Mouse (Mus musculus): ENCODE measurements around the gene 1700022I11Rik. TPM values are rescaled to one million over a fixed set of nuclear protein-coding genes. Genes with fewer than 3 reads are reported as not detected.

Gene 1700022I11Rik
- polyA plus RNA-seq (2015; fragmentation: Nextera tagmentation; extraction: Ambion mirVana): 0.63 and 0.70 TPM in 2 replicates

DNA sequence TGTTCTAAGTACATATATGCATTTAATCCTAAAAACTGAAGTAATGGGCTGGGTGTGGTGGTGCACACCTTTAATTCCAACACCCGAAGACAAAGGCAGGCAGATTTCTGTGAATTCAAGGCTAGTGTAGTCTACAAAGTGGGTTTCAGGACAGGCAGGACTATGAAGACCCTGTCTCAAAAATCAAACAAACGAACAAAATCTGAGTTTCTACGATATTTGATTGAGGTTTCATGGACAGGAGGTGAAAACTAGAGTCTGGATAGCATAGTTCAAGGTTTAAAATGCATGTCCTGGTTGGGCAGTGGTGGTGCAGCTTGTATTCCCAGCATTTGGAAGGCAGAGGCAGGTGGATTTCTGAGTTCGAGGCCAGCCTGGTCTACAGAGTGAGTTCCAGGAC is at the start of gene 1700022I11Rik:
Gene 1700022I11Rik, plus strand, starts transcription at position 301 of the 400 bp plus-strand sequence.
- Histone ChIP-seq H3K9me3 (no peaks in the 10 kb centered on the region), H3K4me3 (no peak within 1 kb of the TSS), H3K4me2 (no peak within 1 kb of the TSS), H3K27me3 (0 out of 2 replicates have a peak, but pooled peaks cover 2% of the 10 kb centered on the region), H3K36me3 (no peaks in the 10 kb centered on the region; the same call in 1 of the 2 replicates), H3K4me1 (replicated peaks) (peaks cover 4% of the 10 kb centered on the region; the same call in 1 of the 2 replicates), H3K27ac (no peak within 1 kb of the TSS), H3K9ac (no peak within 1 kb of the TSS)
- ATAC-seq (ENCODE audit: low FRiP score): no peak
- 94% methylated on average over 4 of the region's 4 CpGs for WGBS

DNA sequence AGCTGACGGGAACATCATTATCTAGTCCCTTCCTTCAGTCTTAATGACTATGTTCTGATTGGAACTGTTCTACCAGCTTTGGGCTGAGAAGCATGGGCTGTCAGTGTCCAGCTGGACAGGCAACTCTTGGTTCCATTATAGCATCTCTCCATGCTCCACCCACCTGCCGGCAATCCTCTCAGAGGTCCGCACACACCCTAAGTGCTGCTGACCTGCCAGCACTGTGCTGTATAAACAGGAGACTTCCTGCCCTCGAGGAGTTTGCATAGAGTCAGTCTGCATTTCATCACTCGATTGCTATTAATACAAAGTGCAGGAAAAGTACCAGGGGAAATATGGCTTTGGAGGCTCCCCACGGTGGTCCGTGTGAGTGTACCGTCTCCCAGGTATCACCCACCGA is 48.7 kb upstream of the 1700022I11Rik start:
- H3K36me3 ChIP-seq: no peaks in the 10 kb centered on the region
- H3K4me3 ChIP-seq: no peak overlapping the region
- no peak for ATAC-seq (ENCODE audit: low FRiP score)
- peaks cover 30% of the 10 kb centered on the region for H3K4me1 ChIP-seq (replicated peaks)
- H3K27me3 ChIP-seq: peaks cover 19% of the 10 kb centered on the region
- no peak overlapping the region for H3K9ac ChIP-seq
- no peaks in the 10 kb centered on the region for H3K9me3 ChIP-seq
- 82% methylated on average over 9 of the region's 9 CpGs for WGBS
- H3K27ac ChIP-seq: no peak overlapping the region
- H3K4me2 ChIP-seq: no peak overlapping the region

DNA sequence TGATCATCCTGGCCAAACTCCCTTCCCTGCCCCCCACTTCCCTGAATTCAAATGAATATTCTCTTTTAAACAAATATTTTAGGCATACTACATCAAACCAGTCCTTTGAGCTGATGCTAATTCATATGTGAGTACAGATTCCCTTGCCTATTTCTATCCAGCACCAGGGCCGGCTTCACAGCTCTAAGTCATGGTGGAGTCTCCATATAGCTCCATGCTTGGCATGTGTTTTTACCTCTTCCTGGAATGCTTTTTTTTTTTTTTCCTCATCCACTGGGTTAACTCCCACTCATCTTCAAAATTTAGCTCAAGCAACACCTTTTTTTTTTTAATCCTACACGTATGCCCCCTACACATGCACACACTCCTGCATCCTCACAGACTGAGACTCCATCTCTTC is 47.9 kb upstream of the 1700022I11Rik start:
- no peak for ATAC-seq (ENCODE audit: low FRiP score)
- WGBS: 73% methylated on average over 2 of the region's 2 CpGs
- Histone ChIP-seq H3K27me3 (peaks cover 15% of the 10 kb centered on the region), H3K27ac (no peak overlapping the region), H3K36me3 (no peaks in the 10 kb centered on the region), H3K9me3 (no peaks in the 10 kb centered on the region), H3K9ac (no peak overlapping the region), H3K4me2 (no peak overlapping the region), H3K4me1 (replicated peaks) (peaks cover 28% of the 10 kb centered on the region), H3K4me3 (no peak overlapping the region)

DNA sequence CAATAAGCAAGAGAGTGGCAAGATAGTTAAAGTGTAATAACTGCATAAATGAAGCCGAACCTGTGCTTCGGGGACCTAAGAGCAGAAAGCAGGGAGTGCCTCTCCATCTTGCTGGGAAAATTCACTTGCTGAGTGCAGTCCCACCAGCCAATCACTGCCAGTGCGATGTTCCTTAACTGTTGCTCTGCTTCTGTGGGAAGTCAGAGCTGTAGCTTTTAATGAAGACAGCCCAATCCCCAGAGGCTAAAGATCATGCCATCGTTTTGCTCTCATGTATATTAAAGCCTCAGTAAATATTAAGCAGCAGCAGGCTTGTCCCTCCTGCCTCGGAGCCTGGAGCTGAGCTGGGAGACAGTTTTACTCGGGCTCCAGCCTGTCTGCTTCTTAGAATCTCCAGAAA is 47.3 kb upstream of the 1700022I11Rik start:
- WGBS: 61% methylated on average over 6 of the region's 6 CpGs
- H3K36me3 ChIP-seq: no peaks in the 10 kb centered on the region
- H3K9me3 ChIP-seq: no peaks in the 10 kb centered on the region
- ATAC-seq (ENCODE audit: low FRiP score): no peak
- H3K4me3 ChIP-seq: no peak overlapping the region
- peaks cover 28% of the 10 kb centered on the region for H3K4me1 ChIP-seq (replicated peaks)
- H3K27ac ChIP-seq: no peak overlapping the region; the same call in 1 of the 2 replicates
- H3K27me3 ChIP-seq: peaks cover 15% of the 10 kb centered on the region
- no peak overlapping the region for H3K9ac ChIP-seq
- H3K4me2 ChIP-seq: peak overlapping the region; percentile 6; the same call in 1 of the 2 replicates

DNA sequence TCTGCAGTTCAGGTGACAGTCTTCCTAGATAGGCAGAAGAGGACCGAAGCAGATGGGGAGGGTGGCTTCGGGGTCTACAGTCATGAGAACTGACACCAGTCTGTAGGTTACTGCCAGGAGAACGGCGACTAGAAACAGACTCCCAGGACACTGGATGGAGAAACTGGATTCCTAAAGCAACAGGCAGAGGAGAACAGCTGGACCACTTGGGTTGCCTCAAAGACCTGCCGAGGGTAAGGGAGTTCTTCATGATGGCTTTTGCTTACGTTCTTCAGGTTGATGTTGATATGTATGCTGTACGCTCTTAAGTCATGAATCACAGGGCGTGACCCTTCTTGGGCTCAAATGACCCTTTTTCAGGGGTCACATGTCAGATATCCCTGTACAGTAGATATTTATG is 46.9 kb upstream of the 1700022I11Rik start:
- Histone ChIP-seq H3K36me3 (no peaks in the 10 kb centered on the region), H3K9me3 (no peaks in the 10 kb centered on the region), H3K4me2 (peak overlapping the region; percentile 6; the same call in 1 of the 2 replicates), H3K9ac (no peak overlapping the region), H3K27ac (no peak overlapping the region; the same call in 1 of the 2 replicates), H3K4me3 (no peak overlapping the region), H3K4me1 (replicated peaks) (peaks cover 26% of the 10 kb centered on the region), H3K27me3 (peaks cover 15% of the 10 kb centered on the region)
- no peak for ATAC-seq (ENCODE audit: low FRiP score)
- WGBS: 92% methylated on average over 8 of the region's 8 CpGs

DNA sequence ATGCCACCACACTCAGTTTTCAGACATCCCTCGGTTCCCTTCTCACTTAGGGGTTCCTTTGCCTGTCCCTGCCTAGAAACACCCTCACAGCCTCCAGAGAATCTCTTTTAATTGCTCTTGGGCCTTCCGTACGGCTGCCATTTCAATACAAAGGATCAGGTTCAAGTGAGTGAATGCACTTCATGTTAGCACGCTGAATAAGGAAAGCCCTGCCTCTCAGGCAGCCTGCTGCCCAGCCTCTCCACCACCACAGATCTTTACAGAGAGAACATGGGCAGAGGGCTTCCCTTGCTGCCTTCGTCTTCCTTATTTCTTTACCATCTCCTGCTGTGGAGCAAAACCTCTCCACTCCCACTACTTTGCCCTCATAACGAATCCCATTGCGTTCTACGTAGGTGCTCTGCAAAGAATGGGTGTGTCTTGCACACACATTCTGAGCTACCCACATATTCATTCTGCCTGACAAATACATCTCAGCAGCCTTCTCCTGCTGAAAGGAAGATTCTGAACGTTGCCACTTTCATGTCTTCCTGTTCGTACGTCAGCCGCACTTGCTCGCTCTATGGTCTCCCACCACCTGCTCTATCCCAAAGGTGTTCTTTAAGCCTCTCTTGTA is 45.2 kb upstream of the 1700022I11Rik start:
- H3K27ac ChIP-seq: no peak overlapping the region
- no peak overlapping the region for H3K4me2 ChIP-seq
- H3K27me3 ChIP-seq: no peaks in the 10 kb centered on the region
- 78% methylated on average over 13 of the region's 13 CpGs for WGBS
- H3K9me3 ChIP-seq: no peaks in the 10 kb centered on the region
- no peak overlapping the region for H3K4me3 ChIP-seq
- H3K4me1 ChIP-seq (replicated peaks): peaks cover 11% of the 10 kb centered on the region
- no peaks in the 10 kb centered on the region for H3K36me3 ChIP-seq
- no peak overlapping the region for H3K9ac ChIP-seq
- ATAC-seq (ENCODE audit: low FRiP score): no peak

DNA sequence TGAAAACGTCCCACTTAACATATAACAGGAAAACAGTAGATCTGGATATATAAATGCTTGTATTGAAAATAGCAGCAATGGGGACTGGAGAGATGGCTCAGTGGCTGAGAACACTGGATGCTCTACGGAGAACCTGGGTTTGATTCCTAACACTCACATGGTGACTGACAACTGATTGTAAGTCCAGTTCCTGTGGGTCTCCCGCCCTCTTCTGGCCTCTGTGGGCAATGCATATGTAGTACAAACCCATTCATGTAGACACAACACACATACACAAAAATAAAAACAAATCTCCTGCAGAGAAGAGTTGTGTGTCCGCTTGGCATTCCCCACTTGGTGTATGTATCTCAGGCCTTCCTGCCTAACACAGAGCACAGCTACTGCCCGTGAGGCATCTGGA is 41.2 kb upstream of the 1700022I11Rik start:
- Histone ChIP-seq H3K4me1 (replicated peaks) (no peaks in the 10 kb centered on the region), H3K9me3 (no peaks in the 10 kb centered on the region), H3K9ac (no peak overlapping the region), H3K4me2 (no peak overlapping the region), H3K27ac (no peak overlapping the region), H3K4me3 (no peak overlapping the region), H3K27me3 (0 out of 2 replicates have a peak, but pooled peaks cover 4% of the 10 kb centered on the region), H3K36me3 (no peaks in the 10 kb centered on the region)
- ATAC-seq (ENCODE audit: low FRiP score): no peak
- WGBS: 89% methylated on average over 5 of the region's 5 CpGs

DNA sequence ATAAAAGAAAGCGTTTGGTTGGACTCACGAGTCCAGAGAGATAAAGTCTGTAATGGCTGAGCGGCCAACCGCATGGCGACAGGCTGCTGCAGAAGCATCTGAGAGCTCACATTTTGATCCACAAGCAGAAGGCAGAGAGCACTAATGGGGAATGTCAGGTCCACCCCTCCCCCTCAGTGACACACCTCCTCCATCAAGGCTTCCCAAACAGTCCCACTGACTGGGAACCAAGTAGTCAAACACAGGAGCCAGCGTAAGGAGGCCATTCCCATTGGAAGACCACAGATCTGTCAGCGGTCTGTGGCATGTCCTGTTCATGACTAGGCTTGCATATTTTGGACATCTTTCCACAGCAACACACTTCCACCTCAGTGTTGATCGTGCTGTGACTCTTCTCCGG is 40.5 kb upstream of the 1700022I11Rik start:
- H3K4me2 ChIP-seq: no peak overlapping the region
- H3K4me1 ChIP-seq (replicated peaks): peaks cover 7% of the 10 kb centered on the region
- no peak overlapping the region for H3K9ac ChIP-seq
- no peak for ATAC-seq (ENCODE audit: low FRiP score)
- H3K4me3 ChIP-seq: no peak overlapping the region
- no peaks in the 10 kb centered on the region for H3K36me3 ChIP-seq
- WGBS: 94% methylated on average over 9 of the region's 9 CpGs
- no peaks in the 10 kb centered on the region for H3K9me3 ChIP-seq
- no peak overlapping the region for H3K27ac ChIP-seq
- H3K27me3 ChIP-seq: 0 out of 2 replicates have a peak, but pooled peaks cover 11% of the 10 kb centered on the region

DNA sequence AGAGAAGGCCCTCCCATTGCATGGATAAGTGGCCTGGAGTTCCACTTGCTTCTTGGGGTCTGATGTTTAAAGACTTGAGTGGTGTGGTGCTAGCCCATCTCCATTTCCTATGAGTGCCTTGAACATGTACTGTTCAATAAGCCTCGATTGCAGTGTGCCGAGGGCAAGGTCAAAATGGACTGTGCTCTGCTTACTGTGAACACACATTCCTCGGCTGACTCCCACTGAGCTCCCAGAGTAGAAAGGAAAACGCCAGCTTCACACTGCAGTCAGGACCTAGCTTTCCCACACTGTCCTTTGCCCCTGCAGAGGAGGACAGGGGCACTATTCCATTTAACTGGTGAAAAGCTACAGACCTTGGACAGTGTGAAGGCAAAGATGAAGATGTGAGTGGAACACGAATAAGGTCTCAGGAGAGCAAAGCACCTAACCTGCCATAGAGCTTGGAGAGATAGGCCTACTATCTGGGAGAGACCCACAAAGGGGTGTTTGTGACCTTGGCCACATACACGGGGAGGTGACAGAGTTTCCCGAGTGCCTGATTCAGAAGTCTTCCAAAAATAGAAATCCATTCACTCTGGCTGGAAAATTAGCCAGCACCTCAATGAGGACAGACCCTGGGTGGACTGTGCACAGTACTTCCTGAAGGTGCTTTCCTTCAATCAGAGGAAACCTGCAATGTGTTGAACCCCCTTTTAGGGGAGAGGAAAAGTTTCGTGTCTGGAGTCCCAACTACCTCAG is 37.0 kb upstream of the 1700022I11Rik start:
- 66% methylated on average over 8 of the region's 8 CpGs for WGBS

DNA sequence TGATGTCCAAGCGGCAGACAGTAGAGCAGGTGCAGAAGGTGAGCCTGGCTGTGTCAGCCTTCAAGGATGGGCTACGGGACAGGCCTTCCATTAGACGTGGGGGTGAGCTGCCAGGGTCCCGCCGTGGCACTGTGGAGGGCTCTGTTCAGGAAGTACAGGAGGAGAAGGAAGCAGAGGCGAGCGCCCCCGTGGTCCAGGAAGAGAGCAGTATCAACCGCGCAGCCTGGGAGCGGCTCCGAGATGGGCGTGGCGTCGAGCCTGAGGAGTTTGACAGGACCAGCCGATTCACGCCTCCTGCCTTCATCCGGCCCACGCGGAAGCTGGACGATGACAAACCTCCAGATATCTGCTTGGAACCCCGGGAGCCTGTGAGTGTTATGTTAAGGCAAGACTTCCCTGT is 35.8 kb upstream of the 1700022I11Rik start:
- WGBS: 13% methylated on average over 22 of the region's 22 CpGs
- Histone ChIP-seq H3K4me2 (peak overlapping the region; percentile 41), H3K27ac (no peak overlapping the region), H3K4me3 (peak overlapping the region; percentile 5), H3K9ac (peak overlapping the region; percentile 59; the same call in 1 of the 2 replicates), H3K9me3 (no peaks in the 10 kb centered on the region), H3K36me3 (peaks cover 16% of the 10 kb centered on the region), H3K27me3 (peaks cover 42% of the 10 kb centered on the region), H3K4me1 (replicated peaks) (peaks cover 8% of the 10 kb centered on the region)
- ATAC-seq (ENCODE audit: low FRiP score): peak; percentile 46; the same call in 1 of the 2 replicates

More for the DNA sequence above, 37.0 kb upstream of the 1700022I11Rik start:
- Histone ChIP-seq H3K4me1 (replicated peaks) (peaks cover 8% of the 10 kb centered on the region), H3K4me3 (no peak overlapping the region), H3K9me3 (no peaks in the 10 kb centered on the region), H3K36me3 (peaks cover 9% of the 10 kb centered on the region; the same call in 1 of the 2 replicates), H3K9ac (no peak overlapping the region), H3K4me2 (no peak overlapping the region), H3K27ac (no peak overlapping the region), H3K27me3 (peaks cover 31% of the 10 kb centered on the region)
- ATAC-seq (ENCODE audit: low FRiP score): no peak

DNA sequence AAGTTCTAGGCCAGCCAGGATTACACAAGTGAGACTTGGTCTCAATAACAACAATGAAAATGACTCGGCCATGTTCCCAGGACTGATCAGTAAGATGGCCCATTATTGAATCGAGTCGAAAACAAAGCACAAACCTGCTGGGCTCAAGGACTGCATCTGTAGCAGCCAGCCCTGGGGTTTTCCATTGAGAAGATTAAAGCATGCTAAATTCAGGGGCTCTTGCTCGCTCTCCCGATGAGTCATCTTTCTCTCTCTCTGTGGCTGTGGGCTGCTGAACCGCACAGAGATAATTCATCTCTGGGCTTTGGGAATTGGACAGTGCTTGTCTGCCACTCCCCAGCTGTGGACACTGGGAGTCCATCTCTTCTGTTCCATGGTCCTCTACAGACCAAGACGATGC is 28.0 kb upstream of the 1700022I11Rik start:
- no peak overlapping the region for H3K9ac ChIP-seq
- H3K36me3 ChIP-seq: peaks cover 33% of the 10 kb centered on the region
- H3K9me3 ChIP-seq: no peaks in the 10 kb centered on the region
- no peak overlapping the region for H3K4me3 ChIP-seq
- WGBS: 82% methylated on average over 7 of the region's 7 CpGs
- no peak overlapping the region for H3K4me2 ChIP-seq
- peaks cover 9% of the 10 kb centered on the region for H3K4me1 ChIP-seq (replicated peaks)
- no peak overlapping the region for H3K27ac ChIP-seq
- peaks cover 30% of the 10 kb centered on the region for H3K27me3 ChIP-seq
- no peak for ATAC-seq (ENCODE audit: low FRiP score)

DNA sequence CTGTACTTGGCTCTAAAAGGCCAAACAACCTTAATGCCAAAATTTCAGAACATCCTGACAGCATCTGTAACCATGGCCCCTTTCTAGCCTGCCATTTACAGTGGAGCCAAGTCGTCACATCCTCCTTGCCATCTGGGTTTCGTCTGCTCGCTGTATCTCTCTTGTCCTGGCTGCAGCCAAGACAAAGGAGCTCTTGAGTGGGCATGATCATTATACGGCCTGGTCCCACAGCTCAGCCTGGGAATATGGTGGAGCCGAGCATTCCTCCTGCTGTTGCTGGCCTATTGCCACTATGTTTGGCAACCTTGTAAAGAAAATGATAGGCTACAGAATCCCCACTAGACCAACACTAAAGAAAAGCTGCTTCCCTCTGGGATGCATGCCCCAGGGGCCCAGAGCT is 26.1 kb upstream of the 1700022I11Rik start:
- no peaks in the 10 kb centered on the region for H3K9me3 ChIP-seq
- peak overlapping the region; percentile 66 for H3K27ac ChIP-seq
- no peak overlapping the region for H3K4me3 ChIP-seq
- peaks cover 29% of the 10 kb centered on the region for H3K36me3 ChIP-seq
- H3K27me3 ChIP-seq: peaks cover 19% of the 10 kb centered on the region; the same call in 1 of the 2 replicates
- peaks cover 28% of the 10 kb centered on the region for H3K4me1 ChIP-seq (replicated peaks)
- no peak overlapping the region for H3K4me2 ChIP-seq
- ATAC-seq (ENCODE audit: low FRiP score): no peak; the same call in 1 of the 2 replicates
- H3K9ac ChIP-seq: no peak overlapping the region
- 58% methylated on average over 5 of the region's 5 CpGs for WGBS
